Mouse (Mus musculus) liver, postnatal 0 days (tissue): ENCODE measurements around the gene Gm26602.

Experiments used
- CTCF ChIP-seq: sonication (generic); IDR thresholded peaks from 2 replicates; pipeline ENCODE4 v1.5.1; 2016; ENCODE audit warnings: antibody characterized with exemption, low read depth
- EP300 ChIP-seq: IDR thresholded peaks from 2 replicates; pipeline ENCODE4 v1.6.1; 2016; ENCODE audit warnings: antibody characterized with exemption, low read depth, mild to moderate bottlenecking

GRCm38 (mm10) chr10:79865801-79866295 lies 44.8 kb upstream of the Gm26602 start:
- TF ChIP-seq CTCF = peak; percentile 74
- TF ChIP-seq EP300 = no peak
